Mouse (Mus musculus) CH12.LX (cell line): ENCODE data around the gene Btbd17. TPM values are rescaled to one million over a fixed set of nuclear protein-coding genes. Genes with fewer than 3 reads are reported as not detected.

Experiments
- DNase-seq: peaks from one replicate; pipeline ENCODE4 v3.0.0-alpha.2; 2013; ENCODE audit errors: extremely low read depth
- H3K27ac ChIP-seq: 2 replicates; pipeline ENCODE4 v1.5.1; 2012; ENCODE audit warnings: low read depth, mild to moderate bottlenecking, control low read depth, moderate library complexity; ENCODE audit not compliant: insufficient read depth
- H3K27me3 ChIP-seq: replicated peaks from 2 replicates; pipeline ENCODE3; 2012; ENCODE audit warnings: inconsistent platforms
- H3K36me3 ChIP-seq, 2 experiments: replicated peaks in 1 of 2; 2 replicates each; pipeline versions ENCODE3 to v1.6.1; 2012; ENCODE audit warnings: inconsistent platforms in 1 of 2, low read length in 1 of 2, mild to moderate bottlenecking in 1 of 2, mixed read lengths in 1 of 2, moderate library complexity in 1 of 2; ENCODE audit not compliant: control insufficient read depth in 1 of 2, insufficient read depth in 1 of 2
- H3K4me1 ChIP-seq, 2 experiments: 2 replicates each; pipeline ENCODE4 v1.6.1; 2012; ENCODE audit warnings: inconsistent platforms in 1 of 2, moderate library complexity in 1 of 2; ENCODE audit not compliant: insufficient read depth in 2 of 2, control insufficient read depth in 1 of 2
- H3K4me2 ChIP-seq: 2 replicates; pipeline ENCODE4 v1.6.1; 2012; ENCODE audit warnings: low read depth, mild to moderate bottlenecking, control low read depth; ENCODE audit not compliant: poor library complexity, insufficient read depth, severe bottlenecking
- H3K4me3 ChIP-seq, 3 experiments: fragments of 150-350 bp in 1 of 3; sonication (generic) in 1 of 3; replicated peaks in 1 of 3; 2 replicates each; pipeline versions ENCODE3 to v1.5.1; 2011 to 2012; ENCODE audit warnings: low read depth in 2 of 3, low read length in 2 of 3, mild to moderate bottlenecking in 2 of 3, moderate library complexity in 2 of 3, control low read depth in 1 of 3, improper control_type of control experiment in 1 of 3, inconsistent platforms in 1 of 3, mixed read lengths in 1 of 3; ENCODE audit not compliant: poor library complexity in 1 of 3
- H3K79me2 ChIP-seq: replicated peaks from 2 replicates; pipeline ENCODE4 v1.6.1; 2012; ENCODE audit warnings: mild to moderate bottlenecking, moderate library complexity; ENCODE audit not compliant: control insufficient read depth, poor library complexity, insufficient read depth, severe bottlenecking; ENCODE audit errors: extremely low read depth
- H3K9ac ChIP-seq: 2 replicates; pipeline ENCODE4 v1.6.1; 2012; ENCODE audit warnings: low read depth, mild to moderate bottlenecking, control low read depth, moderate library complexity; ENCODE audit not compliant: insufficient read depth
- H3K9me3 ChIP-seq: replicated peaks from 2 replicates; pipeline ENCODE3; 2012; ENCODE audit warnings: low read length, inconsistent platforms, mixed read lengths
- CHD2 ChIP-seq: IDR thresholded peaks from 2 replicates; pipeline ENCODE4 v1.6.1; 2011; ENCODE audit warnings: low read length, improper control_type of control experiment
- CTCF ChIP-seq, 2 experiments: IDR thresholded peaks in 1 of 2; conservative IDR thresholded peaks in 1 of 2; 2 replicates each; pipeline ENCODE4 v1.5.1; 2011 to 2012; ENCODE audit warnings: low read depth in 2 of 2, low read length in 2 of 2, improper control_type of control experiment in 1 of 2, inconsistent platforms in 1 of 2, mild to moderate bottlenecking in 1 of 2, moderate library complexity in 1 of 2
- E2F4 ChIP-seq: IDR thresholded peaks from 2 replicates; pipeline ENCODE4 v1.6.1; 2011; ENCODE audit warnings: low read depth, low read length, improper control_type of control experiment; ENCODE audit not compliant: insufficient replicate concordance
- ETS1 ChIP-seq: conservative IDR thresholded peaks from 2 replicates; pipeline ENCODE4 v1.6.1; 2012; ENCODE audit warnings: low read depth, mild to moderate bottlenecking, inconsistent platforms, low read length, improper control_type of control experiment, moderate library complexity
- JUN ChIP-seq: IDR thresholded peaks from 2 replicates; pipeline ENCODE4 v1.6.1; 2011; ENCODE audit warnings: low read depth, mild to moderate bottlenecking, low read length, improper control_type of control experiment, moderate library complexity; ENCODE audit not compliant: insufficient read depth
- JUND ChIP-seq: conservative IDR thresholded peaks from 2 replicates; pipeline ENCODE4 v1.6.1; 2011; ENCODE audit warnings: low read depth, low read length, improper control_type of control experiment
- MAX ChIP-seq: IDR thresholded peaks from 2 replicates; pipeline ENCODE4 v1.6.1; 2011; ENCODE audit warnings: low read length, improper control_type of control experiment
- MAZ ChIP-seq: IDR thresholded peaks from 2 replicates; pipeline ENCODE4 v1.6.1; 2012; ENCODE audit warnings: low read depth, mild to moderate bottlenecking, inconsistent platforms, low read length, improper control_type of control experiment, moderate library complexity
- MEF2A ChIP-seq: IDR thresholded peaks from 2 replicates; pipeline ENCODE4 v1.6.1; 2014; ENCODE audit warnings: low read depth, mild to moderate bottlenecking, inconsistent platforms, low read length, improper control_type of control experiment, borderline replicate concordance
- MYC ChIP-seq: IDR thresholded peaks from 2 replicates; pipeline ENCODE4 v1.6.1; 2011; ENCODE audit warnings: low read depth, mild to moderate bottlenecking, improper control_type of control experiment, low read length
- NELFE ChIP-seq: IDR thresholded peaks from 2 replicates; pipeline ENCODE4 v1.6.1; 2011; ENCODE audit warnings: low read depth, low read length, improper control_type of control experiment
- NRF1 ChIP-seq: IDR thresholded peaks from 2 replicates; pipeline ENCODE4 v1.6.1; 2014; ENCODE audit warnings: low read depth, mild to moderate bottlenecking, inconsistent platforms, low read length, improper control_type of control experiment, moderate library complexity
- PAX5 ChIP-seq: IDR thresholded peaks from 2 replicates; pipeline ENCODE4 v1.6.1; 2012; ENCODE audit warnings: low read length, inconsistent platforms, mixed read lengths
- RCOR1 ChIP-seq: conservative IDR thresholded peaks from 2 replicates; pipeline ENCODE4 v1.6.1; 2012; ENCODE audit warnings: low read depth, mild to moderate bottlenecking, inconsistent platforms, low read length, improper control_type of control experiment
- SIN3A ChIP-seq: IDR thresholded peaks from 2 replicates; pipeline ENCODE4 v1.6.1; 2012; ENCODE audit warnings: low read length, improper control_type of control experiment, inconsistent platforms
- SMC3 ChIP-seq: IDR thresholded peaks from 2 replicates; pipeline ENCODE4 v1.6.1; 2011; ENCODE audit warnings: low read depth, low read length, improper control_type of control experiment
- TBP ChIP-seq: conservative IDR thresholded peaks from 2 replicates; pipeline ENCODE4 v1.6.1; 2011; ENCODE audit warnings: low read depth, low read length, improper control_type of control experiment
- UBTF ChIP-seq: IDR thresholded peaks from 2 replicates; pipeline ENCODE4 v1.6.1; 2012; ENCODE audit warnings: low read depth, mild to moderate bottlenecking, inconsistent platforms, low read length, improper control_type of control experiment, moderate library complexity
- ZC3H11A ChIP-seq: IDR thresholded peaks from 2 replicates; pipeline ENCODE4 v1.6.1; 2012; ENCODE audit warnings: low read depth, mild to moderate bottlenecking, inconsistent platforms, low read length, improper control_type of control experiment
- ZKSCAN1 ChIP-seq: IDR thresholded peaks from 2 replicates; pipeline ENCODE4 v1.6.1; 2012; ENCODE audit warnings: low read depth, inconsistent platforms, low read length, improper control_type of control experiment, borderline replicate concordance
- ZMIZ1 ChIP-seq: IDR thresholded peaks from 2 replicates; pipeline ENCODE4 v1.6.1; 2012; ENCODE audit warnings: low read depth, mild to moderate bottlenecking, inconsistent platforms, low read length, improper control_type of control experiment
- dilution Hi-C: fragments of 300-500 bp; cut with MboI; formaldehyde crosslinking; loops from 2 replicates; pipeline ENCODE4 v1.14.3; 2020; ENCODE audit warnings: low sequenced_read_pairs; ENCODE audit not compliant: extremely low pct_unique_long_range_greater_than_20kb, extremely low pct_ligation_motif_present
- in situ Hi-C: fragments of 300-500 bp; cut with MboI; formaldehyde crosslinking; loops from 3 replicates; pipeline ENCODE4 v1.14.3; 2019; ENCODE audit warnings: low sequenced_read_pairs, low pct_ligation_motif_present, low pct_unique_long_range_greater_than_20kb, mixed read lengths
- polyA plus RNA-seq: library from polyadenylated mRNA; unstranded; fragments of >175 nt; gene quantifications from 2 replicates; pipeline ENCODE4 v1.2.1, GENCODE M21; 2012; ENCODE audit warnings: low read depth; ENCODE audit not compliant: insufficient read length
- total RNA-seq, 2 experiments: library from RNA; depleted of rRNA; stranded (reverse); fragments of 300-350 nt in 1 of 2; fragments of >200 nt in 1 of 2; gene quantifications; 2 replicates each; pipeline ENCODE4 v1.2.3; 2012 to 2014

Btbd17 gene
- total and polyA plus RNA-seq, 3 experiments = not detected

- no peaks in the 10 kb centered on the region for H3K79me2 ChIP-seq
- H3K27ac ChIP-seq = no peak overlapping the region
- peaks cover 17% of the 10 kb centered on the region for H3K27me3 ChIP-seq
- H3K9me3 ChIP-seq = no peaks in the 10 kb centered on the region
- no peak for DNase-seq
- in situ Hi-C loops = no loop called here
- no peak overlapping the region for H3K4me2 ChIP-seq
- H3K9ac ChIP-seq = no peak overlapping the region
- H3K4me3 ChIP-seq = no peak overlapping the region
- no peak for TF ChIP-seq NELFE
- no peak for TF ChIP-seq ZMIZ1
- TF ChIP-seq PAX5 = no peak
- no peak for TF ChIP-seq E2F4
- no peak for TF ChIP-seq UBTF
- TF ChIP-seq MYC = no peak
- TF ChIP-seq ZC3H11A = no peak
- TF ChIP-seq SIN3A = no peak
- no peak for TF ChIP-seq MEF2A
- no peak for TF ChIP-seq JUN
- TF ChIP-seq SMC3 = no peak
- no peak for TF ChIP-seq MAZ
- no peak for TF ChIP-seq TBP
- TF ChIP-seq ZKSCAN1 = no peak
- no peak for TF ChIP-seq MAX
- no peak for TF ChIP-seq NRF1
- no peak for TF ChIP-seq CTCF (conservative IDR thresholded peaks at IDR 0.05 in 1 of 2, IDR thresholded peaks at IDR 0.05 in 1 of 2; ENCODE audit: low read depth in 2 of 2, low read length in 2 of 2)
- TF ChIP-seq CHD2 = no peak
- dilution Hi-C loops = no loop called here
- peaks cover 3 to 34% of the 10 kb centered on the region in 2 experiments; a peak in 3 of 4 replicates for H3K4me1 ChIP-seq
- H3K36me3 ChIP-seq = peaks cover 0 to 2% of the 10 kb centered on the region in 2 experiments
Observed at GRCm38 (mm10) chr11:114820444-114820843, 24.7 kb upstream of the Btbd17 start.

GRCm38 (mm10) chr11:114819110-114819509, 23.4 kb upstream of the Btbd17 start:
- DNase-seq = no peak
- in situ Hi-C loops (loop anchor here (5.0 kb wide), 1 partner anchor 58 kb away; no protein-coding TSS in a partner anchor), dilution Hi-C loops (no loop called here)
- no peak overlapping the region for H3K4me2 ChIP-seq
- no peaks in the 10 kb centered on the region for H3K79me2 ChIP-seq
- H3K9ac ChIP-seq = no peak overlapping the region
- peaks cover 13% of the 10 kb centered on the region for H3K27me3 ChIP-seq
- no peak overlapping the region for H3K4me3 ChIP-seq
- H3K9me3 ChIP-seq = no peaks in the 10 kb centered on the region
- H3K4me1 ChIP-seq = peaks cover 9 to 39% of the 10 kb centered on the region in 2 experiments; a peak in 3 of 4 replicates
- H3K36me3 ChIP-seq = peaks cover 0 to 2% of the 10 kb centered on the region in 2 experiments
- no peak overlapping the region for H3K27ac ChIP-seq
- no peak for TF ChIP-seq JUND
- TF ChIP-seq ETS1 = no peak
- TF ChIP-seq NRF1 = no peak
- TF ChIP-seq RCOR1 = no peak
